Mouse (Mus musculus) left cerebral cortex, adult 2 months (tissue): ENCODE measurements at regions not wholly inside any gene's neighbourhood (a gene's known extent, or its start where the extent isn't known, plus 50 kb on each side); places are given as distances from the start of the nearest gene placed in this dataset.

Experiments used
- DNase-seq, 2 experiments: peaks; one replicate each; pipeline ENCODE4 v3.0.0; 2021 to 2022; ENCODE audit warnings: low spot score in 2 of 2, mixed read lengths in 1 of 2; ENCODE audit errors: extremely low spot score in 1 of 2
- H3K27ac ChIP-seq: fragments of 200-600 bp; 2 replicates; pipeline ENCODE4 v1.8.1; 2022
- H3K4me3 ChIP-seq: fragments of 200-600 bp; 2 replicates; pipeline ENCODE4 v1.8.1; 2022
- CTCF ChIP-seq: fragments of 200-600 bp; IDR thresholded peaks from 2 replicates; pipeline ENCODE4 v1.8.1; 2022; ENCODE audit warnings: antibody characterized with exemption, mild to moderate bottlenecking, moderate library complexity
- intact Hi-C: fragments of 180-260 bp; cut with DNase I; formaldehyde crosslinking; loops from one replicate; pipeline ENCODE4 v1.15.1; 2025

GRCm38 (mm10) chr14:68219025-68219595, 1075.0 kb downstream of the Synb start:
- TF ChIP-seq CTCF, result no peak
- H3K27ac ChIP-seq, result peak overlapping the region; percentile 66; the same call in 1 of the 2 replicates
- intact Hi-C loops, result loop anchor here (2.0 to 10.0 kb wide), 2 partner anchors 60 to 236 kb away; no protein-coding TSS in a partner anchor

GRCm38 (mm10) chr14:68218471-68218870, 1075.6 kb downstream of the Synb start:
- intact Hi-C loops, result loop anchor here (2.0 to 10.0 kb wide), 2 partner anchors 60 to 236 kb away; no protein-coding TSS in a partner anchor
- Histone ChIP-seq H3K27ac (peak overlapping the region; percentile 66), H3K4me3 (no peak overlapping the region)
- TF ChIP-seq CTCF, result no peak
- DNase-seq, result peak in 1 of 2 experiments; percentile 17

More at GRCm38 (mm10) chr14:68219025-68219595, 1075.0 kb downstream of the Synb start:
- no peak overlapping the region for H3K4me3 ChIP-seq
- no peak for DNase-seq

GRCm38 (mm10) chr14:68217986-68218385, 1076.1 kb downstream of the Synb start:
- H3K27ac ChIP-seq, result no peak overlapping the region
- TF ChIP-seq CTCF, result no peak
- DNase-seq, result no peak
- no peak overlapping the region for H3K4me3 ChIP-seq
- intact Hi-C loops, result loop anchor here (2.0 to 10.0 kb wide), 2 partner anchors 59 to 237 kb away; no protein-coding TSS in a partner anchor

- TF ChIP-seq CTCF, result no peak
- no peak overlapping the region for H3K4me3 ChIP-seq
- no peak overlapping the region for H3K27ac ChIP-seq
- no peak for DNase-seq
- intact Hi-C loops, result loop anchor here (10.0 kb wide), 1 partner anchor 241 kb away; no protein-coding TSS in a partner anchor
Observed at GRCm38 (mm10) chr14:68213879-68214278, 1080.2 kb downstream of the Synb start.

- no peak overlapping the region for H3K27ac ChIP-seq
- intact Hi-C loops, result no loop called here
- H3K4me3 ChIP-seq, result no peak overlapping the region
- no peak for TF ChIP-seq CTCF
- DNase-seq, result no peak
Observed at GRCm38 (mm10) chr14:68198802-68199201, 1095.3 kb downstream of the Synb start.

GRCm38 (mm10) chr14:68197470-68197800, 1096.7 kb downstream of the Synb start:
- intact Hi-C loops, result no loop called here
- H3K4me3 ChIP-seq, result no peak overlapping the region
- H3K27ac ChIP-seq, result no peak overlapping the region
- TF ChIP-seq CTCF, result no peak
- no peak for DNase-seq

GRCm38 (mm10) chr14:68196762-68197469, 1097.2 kb downstream of the Synb start:
- intact Hi-C loops, result no loop called here
- no peak for TF ChIP-seq CTCF
- Histone ChIP-seq H3K27ac (no peak overlapping the region), H3K4me3 (no peak overlapping the region)
- DNase-seq, result no peak

GRCm38 (mm10) chr14:68196201-68196600, 1097.9 kb downstream of the Synb start:
- TF ChIP-seq CTCF, result no peak
- DNase-seq, result no peak
- intact Hi-C loops, result no loop called here
- Histone ChIP-seq H3K27ac (no peak overlapping the region), H3K4me3 (no peak overlapping the region)

- DNase-seq, result no peak
- Histone ChIP-seq H3K27ac (no peak overlapping the region), H3K4me3 (no peak overlapping the region)
- no peak for TF ChIP-seq CTCF
- intact Hi-C loops, result no loop called here
Observed at GRCm38 (mm10) chr14:68189876-68190275, 1104.2 kb downstream of the Synb start.

- intact Hi-C loops, result no loop called here
Observed at GRCm38 (mm10) chr14:68188325-68188724, 1105.8 kb downstream of the Synb start.

GRCm38 (mm10) chr14:68182606-68183005, 1111.5 kb downstream of the Synb start:
- TF ChIP-seq CTCF, result no peak
- intact Hi-C loops, result no loop called here
- DNase-seq, result no peak
- Histone ChIP-seq H3K4me3 (no peak overlapping the region), H3K27ac (no peak overlapping the region)

More at GRCm38 (mm10) chr14:68188325-68188724, 1105.8 kb downstream of the Synb start:
- Histone ChIP-seq H3K27ac (no peak overlapping the region), H3K4me3 (no peak overlapping the region)
- DNase-seq, result no peak
- TF ChIP-seq CTCF, result no peak

- DNase-seq, result no peak
- Histone ChIP-seq H3K4me3 (no peak overlapping the region), H3K27ac (no peak overlapping the region)
- intact Hi-C loops, result no loop called here
- no peak for TF ChIP-seq CTCF
Observed at GRCm38 (mm10) chr14:68181168-68181567, 1112.9 kb downstream of the Synb start.
